Mouse (Mus musculus): Measurements from ENCODE around the gene Kcnk10. TPM values are rescaled to one million over a fixed set of nuclear protein-coding genes. Genes with fewer than 3 reads are reported as not detected.

Kcnk10 gene
- total RNA-seq, 2 experiments from 2014 or later: 0.09 TPM

DNA sequence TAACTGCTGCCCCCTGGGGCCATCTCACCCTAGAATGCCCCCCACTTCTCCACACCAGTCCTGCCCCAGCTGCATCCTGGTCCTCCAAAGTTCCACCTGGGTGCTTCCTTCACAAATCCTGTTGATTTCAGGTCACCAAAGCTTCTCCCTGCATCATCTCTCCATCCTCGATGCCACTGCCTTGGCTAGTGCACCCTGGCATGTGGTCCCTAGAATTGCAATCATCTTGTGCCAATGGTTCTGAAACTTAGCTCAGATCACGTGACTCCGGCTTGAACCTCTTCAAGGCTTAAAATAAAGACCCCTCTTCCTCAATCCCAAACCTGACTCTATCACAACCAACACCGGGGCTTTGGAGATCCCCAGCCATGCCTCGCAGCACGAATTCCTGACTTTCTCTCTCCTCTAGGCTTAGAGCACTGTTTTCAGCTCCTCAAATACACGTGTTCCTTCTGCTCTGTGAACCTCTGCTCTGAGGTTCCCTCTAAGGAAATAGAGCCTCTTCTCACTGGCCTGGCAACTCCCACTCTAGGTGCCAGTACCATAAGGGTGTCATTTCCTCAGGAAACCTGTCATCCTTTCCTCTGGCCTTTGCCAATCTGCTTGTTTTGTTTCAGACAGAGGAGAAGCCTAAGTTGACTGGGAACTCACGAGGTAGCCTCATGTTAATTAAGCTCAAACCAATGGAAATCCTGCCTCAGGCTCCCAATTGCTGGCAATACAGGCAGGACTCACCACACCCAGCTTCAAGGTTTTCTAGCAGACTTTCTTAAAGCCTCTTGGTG lies 6.0 kb downstream of the Kcnk10 start:
- DNase-seq: no peak

GRCm38 (mm10) chr12:98569380-98569779 lies 8.7 kb downstream of the Kcnk10 start:
- no peak for DNase-seq

DNA sequence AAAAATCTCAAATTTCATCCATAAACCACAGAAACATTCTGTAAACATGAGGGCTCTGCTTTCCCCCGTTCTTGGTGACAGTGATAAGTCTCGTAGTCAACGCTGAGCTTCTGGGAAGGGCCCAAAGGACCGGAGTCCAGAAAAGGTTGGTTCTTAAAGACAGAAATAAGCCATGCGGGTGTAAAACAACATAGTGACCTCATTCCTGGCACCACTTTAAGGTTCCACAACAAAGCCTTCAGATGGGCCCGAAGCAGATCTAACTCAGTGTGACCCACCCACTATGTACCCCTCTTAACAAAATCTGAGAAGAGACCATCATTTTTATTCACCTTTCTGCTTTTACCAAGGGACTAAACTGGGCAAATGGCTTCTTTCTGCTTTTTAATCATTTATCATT lies 10.2 kb downstream of the Kcnk10 start:
- no peak for DNase-seq

DNA sequence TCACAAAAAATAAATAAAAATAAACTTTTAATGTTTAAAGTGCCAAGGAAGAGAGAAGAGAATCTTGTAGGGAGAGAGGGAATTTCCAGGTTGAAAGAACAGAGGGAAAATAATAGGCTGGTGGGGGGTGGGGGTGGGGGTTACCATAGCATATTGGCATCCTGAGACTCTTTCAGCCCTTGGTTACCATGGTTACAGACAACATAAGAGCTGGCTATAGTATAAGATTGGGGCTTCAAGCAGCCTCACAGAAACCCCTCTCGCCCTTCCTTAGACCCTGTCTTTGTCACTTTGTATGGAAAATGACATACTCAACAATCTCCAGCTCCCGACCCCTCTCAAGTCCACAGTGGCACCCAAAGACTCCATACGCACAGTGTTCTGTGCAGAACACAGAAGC lies 13.7 kb downstream of the Kcnk10 start:
- DNase-seq: no peak

- DNase-seq: no peak
Measured at GRCm38 (mm10) chr12:98563261-98563660, 14.8 kb downstream of the Kcnk10 start.

- DNase-seq: no peak
Measured at GRCm38 (mm10) chr12:98562341-98562977, 15.7 kb downstream of the Kcnk10 start.

GRCm38 (mm10) chr12:98560038-98560437 lies 18.1 kb downstream of the Kcnk10 start:
- DNase-seq: no peak

DNA sequence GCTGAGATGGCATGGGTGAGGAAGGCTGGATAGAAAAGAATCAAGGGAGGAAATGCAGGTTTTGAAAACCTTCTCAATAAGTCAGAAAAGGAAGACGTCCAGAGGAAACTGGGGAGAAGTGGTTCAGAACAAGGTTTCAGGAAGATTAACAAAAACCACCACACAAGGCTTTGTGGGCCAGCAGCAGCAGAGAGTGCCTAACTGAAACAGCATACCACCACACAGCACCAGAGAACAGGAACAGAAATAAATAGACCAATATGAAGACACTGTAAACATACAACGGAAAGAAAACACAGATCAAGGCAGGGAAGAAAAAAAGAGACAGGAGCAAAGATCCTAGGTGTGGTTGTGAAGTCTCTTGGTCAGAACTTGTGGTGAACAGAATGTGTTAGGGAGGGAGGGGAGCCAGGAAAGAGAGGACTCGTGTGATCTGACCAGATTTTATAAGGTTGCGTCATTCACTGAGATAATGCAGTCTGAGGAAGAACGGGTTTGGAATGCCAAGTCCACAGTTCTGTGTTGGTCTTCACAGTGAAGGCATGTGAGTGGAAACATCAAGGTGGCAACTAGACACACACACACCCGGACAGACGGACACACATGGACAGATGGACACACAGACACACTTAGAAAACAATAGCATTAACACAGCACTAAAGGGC lies 21.0 kb downstream of the Kcnk10 start:
- no peak for DNase-seq

- DNase-seq: no peak
Measured at GRCm38 (mm10) chr12:98549981-98550380, 28.1 kb downstream of the Kcnk10 start.

DNA sequence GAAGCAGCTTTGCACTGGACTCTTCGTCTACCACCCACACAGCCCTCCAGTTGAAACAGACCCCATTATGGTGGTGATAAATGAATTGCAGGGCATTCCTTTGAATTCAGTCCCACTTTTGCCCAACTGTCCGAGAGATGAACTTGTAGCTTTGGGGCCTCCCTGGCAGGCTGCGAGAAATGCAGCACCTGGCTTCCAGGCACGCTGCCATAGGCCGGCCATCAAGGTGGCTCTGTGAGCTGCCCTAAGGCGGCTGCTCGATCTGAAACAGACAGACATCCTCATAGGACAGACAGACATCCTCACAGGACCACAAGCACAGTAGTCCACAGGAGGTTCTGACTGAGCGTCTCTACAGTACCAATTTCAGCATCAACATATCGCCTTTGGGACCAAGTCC lies 30.0 kb downstream of the Kcnk10 start:
- no peak for DNase-seq

GRCm38 (mm10) chr12:98545875-98546274 lies 32.2 kb downstream of the Kcnk10 start:
- no peak for DNase-seq

GRCm38 (mm10) chr12:98545251-98545560 lies 32.9 kb downstream of the Kcnk10 start:
- DNase-seq: no peak

DNA sequence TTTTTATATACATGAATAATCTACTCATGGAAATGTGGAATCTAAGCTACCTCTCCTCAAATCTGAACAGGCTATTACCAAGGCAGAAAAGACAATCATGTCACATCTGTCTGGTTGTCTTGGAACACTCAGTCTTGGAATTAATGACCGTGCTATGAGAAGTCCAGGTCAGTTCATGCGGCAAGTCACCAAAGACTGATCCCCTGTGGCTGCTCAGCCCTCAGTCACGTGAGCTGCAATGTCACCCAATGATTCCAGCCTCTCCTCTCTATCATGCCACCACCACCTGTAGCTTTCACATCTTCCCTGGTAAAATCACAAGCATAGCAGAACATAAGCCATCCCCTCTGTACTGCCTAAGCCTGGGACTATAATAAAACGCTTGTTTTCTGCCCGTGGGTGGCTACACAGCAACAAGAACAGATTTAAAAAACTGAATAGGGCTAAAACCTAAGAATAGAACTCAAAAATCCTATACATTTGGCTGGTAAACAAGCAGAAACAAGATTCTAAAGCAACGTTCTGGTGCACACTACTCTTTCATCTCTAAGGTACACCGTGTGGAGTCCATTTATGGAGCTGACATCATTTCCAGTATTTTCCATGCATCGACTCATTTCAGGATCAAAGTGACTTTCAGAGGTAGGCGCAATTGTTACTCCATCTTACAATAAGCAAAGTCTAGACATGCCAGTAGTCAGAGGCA lies 33.4 kb downstream of the Kcnk10 start:
- no peak for DNase-seq

- no peak for DNase-seq
Measured at GRCm38 (mm10) chr12:98536760-98537159, 41.4 kb downstream of the Kcnk10 start.

DNA sequence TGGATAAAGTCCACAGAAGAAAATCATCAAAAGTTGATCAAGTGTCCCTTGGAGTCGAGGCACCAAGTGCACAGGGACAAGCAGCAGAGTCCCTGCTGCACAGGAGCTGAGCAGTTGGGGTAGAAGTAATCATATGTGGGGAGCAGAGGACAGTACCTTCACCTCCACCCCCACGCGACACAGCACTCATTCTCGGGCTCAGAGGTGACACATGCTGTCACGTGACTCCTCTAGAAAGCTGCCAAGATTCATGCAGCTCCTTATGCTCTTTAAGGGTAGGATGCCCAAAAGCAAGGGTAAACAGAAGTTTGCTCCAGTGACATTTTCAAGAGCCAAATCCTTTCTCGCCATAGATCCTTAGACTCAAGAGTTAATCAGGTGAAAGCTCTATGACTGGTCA lies 42.1 kb downstream of the Kcnk10 start:
- DNase-seq: no peak

GRCm38 (mm10) chr12:98535494-98535901 lies 42.6 kb downstream of the Kcnk10 start:
- no peak for DNase-seq

GRCm38 (mm10) chr12:98528635-98529034 lies 49.5 kb downstream of the Kcnk10 start:
- no peak for DNase-seq

- DNase-seq: no peak
Measured at GRCm38 (mm10) chr12:98525361-98525760, 52.7 kb downstream of the Kcnk10 start.

DNA sequence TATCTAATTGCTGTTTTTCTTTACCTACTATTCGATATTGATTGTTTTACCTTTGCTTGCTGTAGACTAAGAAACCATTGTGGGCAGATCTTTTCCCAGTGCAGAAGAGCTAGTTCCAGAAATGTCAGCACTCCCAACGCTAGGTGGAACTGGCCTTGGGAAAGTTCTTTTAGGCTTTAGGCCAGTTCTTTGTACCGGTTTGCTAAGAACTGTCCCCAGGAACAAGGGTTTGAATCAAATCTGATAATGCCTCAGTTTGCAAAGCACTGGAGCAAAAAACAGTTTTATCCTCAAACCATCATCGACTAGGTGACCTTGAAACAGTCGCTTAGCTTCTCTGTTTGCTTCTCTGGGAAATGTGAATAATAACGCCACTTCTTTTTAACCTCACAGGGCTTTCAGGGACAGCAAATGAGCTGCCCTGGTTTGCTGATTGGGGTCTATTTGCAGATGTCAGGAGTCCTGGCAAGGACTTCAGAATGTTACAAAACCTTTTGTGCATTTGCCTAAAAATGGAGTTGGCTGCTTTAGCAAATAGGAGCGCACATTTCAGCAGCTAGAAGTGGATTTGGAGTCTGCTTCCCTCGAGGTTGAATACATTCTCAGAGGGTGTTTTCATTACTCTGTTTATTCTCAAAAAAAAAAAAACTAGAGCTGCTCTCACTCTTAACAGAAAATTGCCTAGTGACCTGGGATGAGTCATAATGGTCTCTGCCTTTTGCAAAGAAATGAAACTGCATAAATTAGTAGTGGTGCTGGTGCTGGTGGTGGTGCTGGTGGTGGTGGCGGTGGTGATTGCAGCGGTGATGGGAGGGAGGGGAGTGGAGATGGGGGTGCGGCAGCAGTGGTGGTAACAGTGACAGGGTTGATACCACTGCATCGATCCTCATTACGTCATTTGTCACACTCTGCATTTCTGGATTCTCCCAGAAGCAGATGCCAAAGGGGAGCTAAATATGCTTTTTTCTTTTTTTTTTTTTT lies 53.5 kb downstream of the Kcnk10 start:
- no peak for DNase-seq

- DNase-seq: no peak
Measured at GRCm38 (mm10) chr12:98521311-98521710, 56.8 kb downstream of the Kcnk10 start.

DNA sequence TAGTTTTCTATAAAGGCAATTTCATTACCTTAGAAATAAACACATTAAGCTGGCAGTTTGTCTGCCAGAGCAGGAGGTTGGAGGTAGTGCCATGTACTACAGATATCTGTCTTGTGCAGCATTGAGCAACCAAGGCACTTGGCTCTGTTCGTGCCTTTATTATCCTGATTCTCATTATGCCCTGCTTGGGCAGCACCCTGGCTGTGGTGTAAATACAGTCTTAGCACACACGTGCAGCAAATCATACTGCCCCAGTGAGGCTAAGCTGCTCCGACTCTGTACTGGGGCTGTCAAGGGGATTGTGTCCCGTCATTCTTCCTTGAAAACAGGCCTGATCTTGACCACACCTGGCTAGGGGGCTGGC lies 57.6 kb downstream of the Kcnk10 start:
- DNase-seq: no peak
